Mouse (Mus musculus): ENCODE results near the gene Prkg2. TPM values are rescaled to one million over a fixed set of nuclear protein-coding genes. Genes with fewer than 3 reads are reported as not detected.

The Prkg2 gene
- total RNA-seq (2021), result under 1 TPM; 0.22 to 0.27 TPM

GRCm38 (mm10) chr5:99036596-99037441 is at the start of gene Prkg2:
Gene Prkg2 (minus strand): TSS chr5:99037351.
- DNase-seq, result peak; percentile 6 to 8

GRCm38 (mm10) chr5:99083955-99084354 is 46.8 kb upstream of the Prkg2 start:
- no peak for DNase-seq
- intact Hi-C loops (cut with DNase I), result no loop called here

More at GRCm38 (mm10) chr5:99036596-99037441, at the start of gene Prkg2:
- intact Hi-C loops (cut with DNase I), result loop anchor here (5.0 kb wide), 1 partner anchor 120 kb away; no protein-coding TSS in a partner anchor

GRCm38 (mm10) chr5:99078375-99078774 is 41.2 kb upstream of the Prkg2 start:
- intact Hi-C loops (cut with DNase I), result no loop called here
- DNase-seq, result no peak

GRCm38 (mm10) chr5:99068391-99068790 is 31.2 kb upstream of the Prkg2 start:
- intact Hi-C loops (cut with DNase I), result no loop called here
- DNase-seq, result no peak

- no peak for DNase-seq
- intact Hi-C loops (cut with DNase I), result no loop called here
Measured at GRCm38 (mm10) chr5:99062582-99062981, 25.4 kb upstream of the Prkg2 start.

- intact Hi-C loops (cut with DNase I), result loop anchor here (5.0 kb wide), 1 partner anchor 118 kb away; no protein-coding TSS in a partner anchor
Measured at GRCm38 (mm10) chr5:99039021-99039420, 1.9 kb upstream of the Prkg2 start.

GRCm38 (mm10) chr5:99037442-99037811 is 276 bp upstream of the Prkg2 start:
- DNase-seq, result no peak
- intact Hi-C loops (cut with DNase I), result loop anchor here (5.0 kb wide), 1 partner anchor 120 kb away; no protein-coding TSS in a partner anchor

More at GRCm38 (mm10) chr5:99039021-99039420, 1.9 kb upstream of the Prkg2 start:
- DNase-seq, result no peak

GRCm38 (mm10) chr5:99035961-99036360 is 1.2 kb downstream of the Prkg2 start:
- intact Hi-C loops (cut with DNase I), result loop anchor here (5.0 kb wide), 1 partner anchor 121 kb away; no protein-coding TSS in a partner anchor
- no peak for DNase-seq

GRCm38 (mm10) chr5:99031551-99032149 is 5.5 kb downstream of the Prkg2 start:
- intact Hi-C loops (cut with DNase I), result no loop called here
- DNase-seq, result no peak

GRCm38 (mm10) chr5:99026343-99026742 is 10.8 kb downstream of the Prkg2 start:
- no peak for DNase-seq
- intact Hi-C loops (cut with DNase I), result no loop called here

- DNase-seq, result no peak
- intact Hi-C loops (cut with DNase I), result no loop called here
Measured at GRCm38 (mm10) chr5:99019709-99020108, 17.4 kb downstream of the Prkg2 start.

- intact Hi-C loops (cut with DNase I), result no loop called here
- no peak for DNase-seq
Measured at GRCm38 (mm10) chr5:99015140-99015539, 22.0 kb downstream of the Prkg2 start.

- intact Hi-C loops (cut with DNase I), result no loop called here
- DNase-seq, result no peak
Measured at GRCm38 (mm10) chr5:99010448-99011151, 26.6 kb downstream of the Prkg2 start.

- DNase-seq, result no peak
- intact Hi-C loops (cut with DNase I), result no loop called here
Measured at GRCm38 (mm10) chr5:98998104-98998503, 39.0 kb downstream of the Prkg2 start.

- DNase-seq, result peak in 1 of 2 experiments; percentile 3
- intact Hi-C loops (cut with DNase I), result no loop called here
Measured at GRCm38 (mm10) chr5:98995767-98996166, 41.4 kb downstream of the Prkg2 start.

- no peak for DNase-seq
- intact Hi-C loops (cut with DNase I), result no loop called here
Measured at GRCm38 (mm10) chr5:98991600-98991999, 45.6 kb downstream of the Prkg2 start.

GRCm38 (mm10) chr5:98987634-98988033 is 49.5 kb downstream of the Prkg2 start:
- intact Hi-C loops (cut with DNase I), result no loop called here
- no peak for DNase-seq

GRCm38 (mm10) chr5:98987116-98987515 is 50.0 kb downstream of the Prkg2 start:
- intact Hi-C loops (cut with DNase I), result no loop called here

GRCm38 (mm10) chr5:98986459-98986858 is 50.7 kb downstream of the Prkg2 start:
- no peak for DNase-seq
- intact Hi-C loops (cut with DNase I), result no loop called here

More at GRCm38 (mm10) chr5:98987116-98987515, 50.0 kb downstream of the Prkg2 start:
- no peak for DNase-seq

GRCm38 (mm10) chr5:98986011-98986410 is 51.1 kb downstream of the Prkg2 start:
- intact Hi-C loops (cut with DNase I), result no loop called here
- no peak for DNase-seq

GRCm38 (mm10) chr5:98985077-98985476 is 52.1 kb downstream of the Prkg2 start:
- intact Hi-C loops (cut with DNase I), result no loop called here

More at GRCm38 (mm10) chr5:98985077-98985476, 52.1 kb downstream of the Prkg2 start:
- no peak for DNase-seq
